Mouse (Mus musculus) regulatory T cell (primary cell): Measurements from ENCODE around the gene Ptch2.

Experiments used
- in situ Hi-C: fragments of 300-600 bp; cut with MboI, MseI; formaldehyde crosslinking; loops from one replicate; pipeline ENCODE4 v1.15.1; 2025; ENCODE audit warnings: high pct_unique_total_duplicates

Gene Ptch2

GRCm38 (mm10) chr4:117095551-117096452, at the start of gene Ptch2:
Gene Ptch2 (plus strand): TSS chr4:117096075.
- in situ Hi-C loops, result no loop called here

- in situ Hi-C loops, result no loop called here
These were observed 47.0 kb upstream of the Ptch2 start for GRCm38 (mm10) chr4:117048836-117049235.

- in situ Hi-C loops, result no loop called here
These were observed 46.4 kb upstream of the Ptch2 start for GRCm38 (mm10) chr4:117049485-117049884.

- in situ Hi-C loops, result no loop called here
These were observed 43.2 kb upstream of the Ptch2 start for GRCm38 (mm10) chr4:117052626-117053025.

- in situ Hi-C loops, result no loop called here
These were observed 41.9 kb upstream of the Ptch2 start for GRCm38 (mm10) chr4:117053956-117054355.

- in situ Hi-C loops, result no loop called here
These were observed 39.8 kb upstream of the Ptch2 start for GRCm38 (mm10) chr4:117056102-117056501.

- in situ Hi-C loops, result no loop called here
These were observed 39.4 kb upstream of the Ptch2 start for GRCm38 (mm10) chr4:117056514-117056913.

- in situ Hi-C loops, result no loop called here
These were observed 37.4 kb upstream of the Ptch2 start for GRCm38 (mm10) chr4:117058512-117058911.

- in situ Hi-C loops, result no loop called here
These were observed 33.0 kb upstream of the Ptch2 start for GRCm38 (mm10) chr4:117062700-117063390.

GRCm38 (mm10) chr4:117068035-117068434, 27.8 kb upstream of the Ptch2 start:
- in situ Hi-C loops, result no loop called here

GRCm38 (mm10) chr4:117069647-117070046, 26.2 kb upstream of the Ptch2 start:
- in situ Hi-C loops, result no loop called here

GRCm38 (mm10) chr4:117070624-117071023, 25.3 kb upstream of the Ptch2 start:
- in situ Hi-C loops, result no loop called here

GRCm38 (mm10) chr4:117071183-117071582, 24.7 kb upstream of the Ptch2 start:
- in situ Hi-C loops, result no loop called here

- in situ Hi-C loops, result no loop called here
These were observed 7.8 kb upstream of the Ptch2 start for GRCm38 (mm10) chr4:117087948-117088640.

GRCm38 (mm10) chr4:117090586-117090985, 5.3 kb upstream of the Ptch2 start:
- in situ Hi-C loops, result no loop called here

- in situ Hi-C loops, result no loop called here
These were observed 1.1 kb upstream of the Ptch2 start for GRCm38 (mm10) chr4:117094626-117095361.

GRCm38 (mm10) chr4:117096666-117097065, 791 bp downstream of the Ptch2 start:
- in situ Hi-C loops, result no loop called here

- in situ Hi-C loops, result no loop called here
These were observed 2.3 kb downstream of the Ptch2 start for GRCm38 (mm10) chr4:117097969-117098763.

GRCm38 (mm10) chr4:117098764-117099036, 2.8 kb downstream of the Ptch2 start:
- in situ Hi-C loops, result no loop called here

- in situ Hi-C loops, result no loop called here
These were observed 4.2 kb downstream of the Ptch2 start for GRCm38 (mm10) chr4:117100036-117100435.

- in situ Hi-C loops, result no loop called here
These were observed 5.3 kb downstream of the Ptch2 start for GRCm38 (mm10) chr4:117101218-117101617.
